Mouse (Mus musculus) cortical plate, adult 2 months (tissue): ENCODE measurements around the gene Cntnap2.

Source experiments
- CTCF ChIP-seq: fragments of 200-500 bp; IDR thresholded peaks from 2 replicates; pipeline ENCODE4 v1.5.1; 2011; ENCODE audit warnings: mild to moderate bottlenecking, control low read depth, low read length; ENCODE audit not compliant: insufficient read depth; ENCODE audit errors: extremely low read depth
- POLR2A ChIP-seq: fragments of 200-500 bp; IDR thresholded peaks from 2 replicates; pipeline ENCODE4 v1.6.1; 2011; ENCODE audit warnings: mild to moderate bottlenecking, low read length, control low read depth; ENCODE audit not compliant: insufficient read depth; ENCODE audit errors: extremely low read depth

GRCm38 (mm10) chr6:45381126-45381525, 322.0 kb downstream of the Cntnap2 start:
- TF ChIP-seq POLR2A (no peak), CTCF (no peak)
